Mouse (Mus musculus): ENCODE data around the gene Fam102a. TPM values are rescaled to one million over a fixed set of nuclear protein-coding genes. Genes with fewer than 3 reads are reported as not detected.
"Not testable (repeated sequence)": the region's sequence is repeated elsewhere in the genome, so short reads cannot be mapped to it uniquely, and the experiment has no call there.

The Fam102a gene
- 10.3 and 11.4 TPM in 2 replicates for polyA plus RNA-seq (2014; fragmentation: Nextera tagmentation; extraction: Ambion mirVana)

DNA sequence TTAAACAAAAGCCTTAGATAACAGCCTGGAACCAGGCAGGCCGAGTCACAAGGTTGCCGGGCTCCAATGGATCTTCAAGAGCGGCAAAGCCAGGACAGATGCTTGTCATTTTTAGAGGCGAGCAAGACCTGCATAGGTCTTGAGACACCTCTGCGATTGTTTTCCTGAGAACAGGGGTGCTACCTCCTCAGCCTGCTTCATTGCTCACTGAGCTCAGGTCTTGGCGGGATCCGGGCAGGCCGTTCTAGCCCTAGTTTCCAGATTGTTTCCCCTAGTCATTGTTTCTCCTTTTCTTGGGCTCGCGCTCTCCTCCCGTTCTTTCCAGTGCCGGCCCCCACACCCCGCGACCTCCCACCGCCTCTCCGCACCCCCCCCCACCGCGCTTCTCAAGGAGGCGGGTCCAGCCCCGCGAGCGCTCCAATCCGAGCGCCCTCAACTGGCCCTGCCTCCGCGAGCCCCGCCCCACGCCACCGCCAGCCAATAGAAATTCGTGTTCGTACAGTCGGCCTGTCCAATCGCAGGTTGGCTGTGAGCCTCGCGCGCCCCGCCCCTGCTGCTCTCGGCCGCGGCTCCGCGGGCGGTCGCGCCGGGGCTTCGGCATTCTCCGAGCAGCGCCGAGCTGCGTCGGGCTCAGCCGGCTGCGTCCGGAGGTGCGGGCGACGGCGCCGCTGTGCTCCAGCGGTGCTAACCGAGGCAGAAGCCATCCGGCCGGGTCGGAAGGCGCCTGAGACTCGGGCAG, at the start of gene Fam102a:
Gene Fam102a, plus strand, starts transcription at position 600 of the 739 bp plus-strand sequence.
- peak; percentile 97 for DNase-seq (ENCODE audit: low spot score)
- H3K4me3 ChIP-seq (ENCODE audit: low read depth, low read length): peak within 1 kb of the TSS; percentile 81
- ATAC-seq (replicated peaks; ENCODE audit: low FRiP score, low TSS enrichment, low read depth): peak; percentile 95
- H3K36me3 ChIP-seq (ENCODE audit: control insufficient read depth, insufficient read depth, low read length): no peaks in the 10 kb centered on the region
- no peaks in the 10 kb centered on the region for H3K9me3 ChIP-seq (ENCODE audit: control insufficient read depth, low read length)
- H3K27me3 ChIP-seq (replicated peaks; ENCODE audit: control insufficient read depth, insufficient read depth, low read length): no peaks in the 10 kb centered on the region
- WGBS: under 1% methylated on average over 67 of the region's 67 CpGs
- H3K27ac ChIP-seq (ENCODE audit: low read depth): peak within 1 kb of the TSS; percentile 95
- H3K4me1 ChIP-seq (replicated peaks; ENCODE audit: control insufficient read depth, insufficient read depth, low read length): peaks cover 42% of the 10 kb centered on the region
- peak within 1 kb of the TSS; percentile 86 for H3K9ac ChIP-seq (ENCODE audit: low read length)
- peak within 1 kb of the TSS; percentile 79 for H3K4me2 ChIP-seq (ENCODE audit: low read length)

DNA sequence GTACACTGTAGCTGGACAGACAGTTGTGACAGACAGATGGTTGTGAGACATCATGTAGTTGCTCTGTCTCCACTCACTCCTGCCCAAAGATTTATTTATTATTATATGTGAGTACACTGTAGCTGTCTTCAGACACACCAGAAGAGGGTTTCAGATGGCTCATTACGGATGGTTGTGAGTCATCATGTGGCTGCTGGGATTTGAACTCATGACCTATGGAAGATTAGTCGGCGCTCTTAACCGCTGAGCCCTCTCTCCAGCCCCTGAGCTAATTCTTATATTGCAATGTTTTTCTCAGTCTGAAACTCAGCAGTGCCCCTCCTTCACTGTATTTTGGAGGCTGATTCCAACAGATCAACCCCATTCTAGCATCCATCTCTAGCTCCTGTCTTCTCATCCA, 49.4 kb upstream of the Fam102a start:
- no peak for DNase-seq (ENCODE audit: low spot score)
- Histone ChIP-seq H3K9me3 (ENCODE audit: control insufficient read depth, low read length) (no peaks in the 10 kb centered on the region), H3K36me3 (ENCODE audit: control insufficient read depth, insufficient read depth, low read length) (no peaks in the 10 kb centered on the region), H3K4me3 (ENCODE audit: low read depth, low read length) (no peak overlapping the region), H3K27ac (ENCODE audit: low read depth) (no peak overlapping the region), H3K4me2 (ENCODE audit: low read length) (no peak overlapping the region), H3K9ac (ENCODE audit: low read length) (no peak overlapping the region), H3K4me1 (replicated peaks; ENCODE audit: control insufficient read depth, insufficient read depth, low read length) (no peaks in the 10 kb centered on the region), H3K27me3 (replicated peaks; ENCODE audit: control insufficient read depth, insufficient read depth, low read length) (no peaks in the 10 kb centered on the region)
- no peak for ATAC-seq (replicated peaks; ENCODE audit: low FRiP score, low TSS enrichment, low read depth)
- 86% methylated on average over 4 of the region's 4 CpGs for WGBS

- Histone ChIP-seq H3K27me3 (replicated peaks; ENCODE audit: control insufficient read depth, insufficient read depth, low read length) (no peaks in the 10 kb centered on the region), H3K4me1 (replicated peaks; ENCODE audit: control insufficient read depth, insufficient read depth, low read length) (no peaks in the 10 kb centered on the region), H3K36me3 (ENCODE audit: control insufficient read depth, insufficient read depth, low read length) (no peaks in the 10 kb centered on the region), H3K27ac (ENCODE audit: low read depth) (no peak overlapping the region), H3K9me3 (ENCODE audit: control insufficient read depth, low read length) (no peaks in the 10 kb centered on the region), H3K4me2 (ENCODE audit: low read length) (no peak overlapping the region), H3K4me3 (ENCODE audit: low read depth, low read length) (no peak overlapping the region), H3K9ac (ENCODE audit: low read length) (no peak overlapping the region)
- 92% methylated on average over 9 of the region's 9 CpGs for WGBS
- ATAC-seq (replicated peaks; ENCODE audit: low FRiP score, low TSS enrichment, low read depth): no peak
- no peak for DNase-seq (ENCODE audit: low spot score)
Measured at GRCm38 (mm10) chr2:32486155-32486554, 49.0 kb upstream of the Fam102a start.

DNA sequence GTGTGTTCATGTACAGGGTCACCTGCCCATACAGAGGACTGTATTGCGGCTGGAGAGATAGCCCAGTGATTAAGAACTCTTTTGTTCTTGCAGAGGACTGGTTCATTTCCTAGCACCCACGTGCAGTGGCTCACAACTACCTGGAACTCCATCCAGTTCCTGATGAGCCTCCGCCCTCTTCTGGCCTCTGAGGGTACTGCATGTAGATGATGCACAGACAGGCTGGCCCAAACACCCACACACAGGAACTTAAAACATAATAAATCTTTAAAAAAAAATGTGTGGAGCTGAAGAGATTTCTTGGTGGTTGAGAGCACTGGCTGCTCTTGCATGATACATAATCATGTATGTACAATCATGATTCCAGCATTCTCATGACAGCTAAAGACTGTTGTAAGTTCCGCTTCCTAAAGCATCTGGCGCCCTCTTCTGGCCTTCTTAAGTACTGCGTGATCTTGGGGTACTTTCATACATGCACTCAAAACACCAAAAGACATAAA, 48.0 kb upstream of the Fam102a start:
- H3K4me3 ChIP-seq (ENCODE audit: low read depth, low read length): no peak overlapping the region
- H3K4me1 ChIP-seq (replicated peaks; ENCODE audit: control insufficient read depth, insufficient read depth, low read length): no peaks in the 10 kb centered on the region
- H3K27ac ChIP-seq (ENCODE audit: low read depth): no peak overlapping the region
- no peak overlapping the region for H3K4me2 ChIP-seq (ENCODE audit: low read length)
- no peaks in the 10 kb centered on the region for H3K9me3 ChIP-seq (ENCODE audit: control insufficient read depth, low read length)
- WGBS: 11% methylated on average over 6 of the region's 6 CpGs
- no peaks in the 10 kb centered on the region for H3K36me3 ChIP-seq (ENCODE audit: control insufficient read depth, insufficient read depth, low read length)
- no peaks in the 10 kb centered on the region for H3K27me3 ChIP-seq (replicated peaks; ENCODE audit: control insufficient read depth, insufficient read depth, low read length)
- DNase-seq (ENCODE audit: low spot score) (peak; percentile 98), ATAC-seq (replicated peaks; ENCODE audit: low FRiP score, low TSS enrichment, low read depth) (peak; percentile 67)
- no peak overlapping the region for H3K9ac ChIP-seq (ENCODE audit: low read length)

DNA sequence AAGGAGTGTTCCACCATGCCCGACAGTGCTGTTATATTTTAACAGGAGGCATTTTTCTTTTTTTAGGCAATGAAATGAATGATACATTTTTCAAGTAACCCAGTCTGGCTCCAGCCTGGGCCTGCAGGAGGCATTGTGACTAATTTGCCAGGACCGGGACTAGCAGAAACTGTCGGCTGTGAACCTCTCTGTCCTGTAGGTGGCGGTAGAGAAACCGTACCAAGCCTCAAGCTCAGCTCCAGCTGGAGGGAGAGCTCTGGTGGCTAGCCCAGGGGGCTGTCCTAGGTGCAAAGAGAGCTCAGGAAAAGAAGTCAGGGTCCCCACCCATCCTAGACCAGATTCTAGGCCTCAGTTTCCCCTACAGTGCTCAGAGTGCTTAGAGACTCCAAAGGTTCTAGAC, 46.5 kb upstream of the Fam102a start:
- H3K27me3 ChIP-seq (replicated peaks; ENCODE audit: control insufficient read depth, insufficient read depth, low read length): no peaks in the 10 kb centered on the region
- 2% methylated on average over 5 of the region's 5 CpGs for WGBS
- no peaks in the 10 kb centered on the region for H3K4me1 ChIP-seq (replicated peaks; ENCODE audit: control insufficient read depth, insufficient read depth, low read length)
- H3K27ac ChIP-seq (ENCODE audit: low read depth): no peak overlapping the region
- no peak overlapping the region for H3K9ac ChIP-seq (ENCODE audit: low read length)
- H3K4me3 ChIP-seq (ENCODE audit: low read depth, low read length): no peak overlapping the region
- H3K4me2 ChIP-seq (ENCODE audit: low read length): no peak overlapping the region
- DNase-seq (ENCODE audit: low spot score) (peak; percentile 86), ATAC-seq (replicated peaks; ENCODE audit: low FRiP score, low TSS enrichment, low read depth) (0 out of 2 replicates have a peak, but pooled peaks have one; percentile 48)
- no peaks in the 10 kb centered on the region for H3K9me3 ChIP-seq (ENCODE audit: control insufficient read depth, low read length)
- H3K36me3 ChIP-seq (ENCODE audit: control insufficient read depth, insufficient read depth, low read length): no peaks in the 10 kb centered on the region

DNA sequence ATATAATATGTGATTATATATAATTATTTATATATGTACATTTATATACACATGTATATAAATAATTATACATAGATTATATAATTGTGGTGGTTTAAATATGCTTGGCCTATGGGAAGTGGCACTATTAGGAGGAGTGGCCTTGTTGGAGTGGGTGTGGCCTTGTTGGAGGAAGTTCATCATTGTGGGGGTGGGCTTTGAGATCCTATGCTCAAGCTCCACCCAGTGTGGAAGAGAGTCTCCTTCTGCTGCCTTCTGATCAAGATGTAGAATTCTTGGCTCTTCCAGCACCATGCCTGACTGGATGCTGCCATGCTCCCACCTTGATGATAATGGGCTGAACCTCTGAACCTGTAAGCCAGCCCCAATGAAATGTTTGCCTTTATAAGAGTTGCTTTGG, 44.4 kb upstream of the Fam102a start:
- H3K27me3 ChIP-seq (replicated peaks; ENCODE audit: control insufficient read depth, insufficient read depth, low read length); H3K36me3 ChIP-seq (ENCODE audit: control insufficient read depth, insufficient read depth, low read length); H3K9me3 ChIP-seq (ENCODE audit: control insufficient read depth, low read length); H3K27ac ChIP-seq (ENCODE audit: low read depth); ATAC-seq (replicated peaks; ENCODE audit: low FRiP score, low TSS enrichment, low read depth); H3K9ac ChIP-seq (ENCODE audit: low read length); H3K4me1 ChIP-seq (replicated peaks; ENCODE audit: control insufficient read depth, insufficient read depth, low read length); H3K4me3 ChIP-seq (ENCODE audit: low read depth, low read length); H3K4me2 ChIP-seq (ENCODE audit: low read length); DNase-seq (ENCODE audit: low spot score): not testable (repeated sequence)

- H3K27me3 ChIP-seq (replicated peaks; ENCODE audit: control insufficient read depth, insufficient read depth, low read length): no peaks in the 10 kb centered on the region
- H3K4me3 ChIP-seq (ENCODE audit: low read depth, low read length): no peak overlapping the region
- H3K9ac ChIP-seq (ENCODE audit: low read length): no peak overlapping the region
- H3K9me3 ChIP-seq (ENCODE audit: control insufficient read depth, low read length): no peaks in the 10 kb centered on the region
- ATAC-seq (replicated peaks; ENCODE audit: low FRiP score, low TSS enrichment, low read depth) (no peak), DNase-seq (ENCODE audit: low spot score) (no peak)
- no peak overlapping the region for H3K4me2 ChIP-seq (ENCODE audit: low read length)
- H3K27ac ChIP-seq (ENCODE audit: low read depth): no peak overlapping the region
- no peaks in the 10 kb centered on the region for H3K4me1 ChIP-seq (replicated peaks; ENCODE audit: control insufficient read depth, insufficient read depth, low read length)
- 57% methylated on average over 2 of the region's 2 CpGs for WGBS
- H3K36me3 ChIP-seq (ENCODE audit: control insufficient read depth, insufficient read depth, low read length): no peaks in the 10 kb centered on the region
Measured at GRCm38 (mm10) chr2:32492661-32493060, 42.5 kb upstream of the Fam102a start.

DNA sequence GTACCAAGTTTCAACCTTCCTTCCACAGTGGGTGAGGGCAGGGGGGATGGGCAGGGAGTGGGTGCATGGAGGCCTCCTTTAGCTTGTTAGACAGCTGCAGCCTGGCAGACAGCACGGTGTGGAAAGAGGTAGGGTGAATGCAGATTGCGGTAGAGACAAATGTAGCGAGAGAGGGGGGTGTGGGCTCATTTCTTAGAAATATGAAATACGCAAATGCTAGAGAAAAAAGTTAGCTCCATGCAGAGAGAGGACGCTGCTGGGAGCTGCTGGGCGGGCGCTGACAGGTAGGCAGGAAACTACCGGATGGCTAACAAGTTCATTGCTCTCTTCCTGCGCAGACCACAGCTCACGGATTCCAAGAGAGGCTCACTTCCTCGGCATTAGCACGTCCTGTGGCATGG, 41.8 kb upstream of the Fam102a start:
- ATAC-seq (replicated peaks; ENCODE audit: low FRiP score, low TSS enrichment, low read depth) (no peak), DNase-seq (ENCODE audit: low spot score) (no peak)
- Histone ChIP-seq H3K27ac (ENCODE audit: low read depth) (no peak overlapping the region), H3K27me3 (replicated peaks; ENCODE audit: control insufficient read depth, insufficient read depth, low read length) (no peaks in the 10 kb centered on the region), H3K4me2 (ENCODE audit: low read length) (no peak overlapping the region), H3K4me1 (replicated peaks; ENCODE audit: control insufficient read depth, insufficient read depth, low read length) (no peaks in the 10 kb centered on the region), H3K9ac (ENCODE audit: low read length) (no peak overlapping the region), H3K36me3 (ENCODE audit: control insufficient read depth, insufficient read depth, low read length) (no peaks in the 10 kb centered on the region), H3K4me3 (ENCODE audit: low read depth, low read length) (no peak overlapping the region), H3K9me3 (ENCODE audit: control insufficient read depth, low read length) (no peaks in the 10 kb centered on the region)
- 69% methylated on average over 12 of the region's 12 CpGs for WGBS

GRCm38 (mm10) chr2:32494522-32494921, 40.6 kb upstream of the Fam102a start:
- no peak overlapping the region for H3K9ac ChIP-seq (ENCODE audit: low read length)
- H3K4me3 ChIP-seq (ENCODE audit: low read depth, low read length): no peak overlapping the region
- no peaks in the 10 kb centered on the region for H3K4me1 ChIP-seq (replicated peaks; ENCODE audit: control insufficient read depth, insufficient read depth, low read length)
- DNase-seq (ENCODE audit: low spot score): no peak
- H3K27me3 ChIP-seq (replicated peaks; ENCODE audit: control insufficient read depth, insufficient read depth, low read length): no peaks in the 10 kb centered on the region
- 60% methylated on average over 2 of the region's 2 CpGs for WGBS
- no peak overlapping the region for H3K4me2 ChIP-seq (ENCODE audit: low read length)
- H3K36me3 ChIP-seq (ENCODE audit: control insufficient read depth, insufficient read depth, low read length): no peaks in the 10 kb centered on the region
- ATAC-seq (replicated peaks; ENCODE audit: low FRiP score, low TSS enrichment, low read depth): no peak
- H3K27ac ChIP-seq (ENCODE audit: low read depth): no peak overlapping the region
- no peaks in the 10 kb centered on the region for H3K9me3 ChIP-seq (ENCODE audit: control insufficient read depth, low read length)

Data from intestine, embryonic 14.5 days (tissue).